Mouse (Mus musculus): ENCODE results near the gene Grn. TPM values are rescaled to one million over a fixed set of nuclear protein-coding genes. Genes with fewer than 3 reads are reported as not detected.

Gene Grn
- 174 TPM for polyA plus RNA-seq (2012; fragmentation: generic; extraction: Trizol)

DNA sequence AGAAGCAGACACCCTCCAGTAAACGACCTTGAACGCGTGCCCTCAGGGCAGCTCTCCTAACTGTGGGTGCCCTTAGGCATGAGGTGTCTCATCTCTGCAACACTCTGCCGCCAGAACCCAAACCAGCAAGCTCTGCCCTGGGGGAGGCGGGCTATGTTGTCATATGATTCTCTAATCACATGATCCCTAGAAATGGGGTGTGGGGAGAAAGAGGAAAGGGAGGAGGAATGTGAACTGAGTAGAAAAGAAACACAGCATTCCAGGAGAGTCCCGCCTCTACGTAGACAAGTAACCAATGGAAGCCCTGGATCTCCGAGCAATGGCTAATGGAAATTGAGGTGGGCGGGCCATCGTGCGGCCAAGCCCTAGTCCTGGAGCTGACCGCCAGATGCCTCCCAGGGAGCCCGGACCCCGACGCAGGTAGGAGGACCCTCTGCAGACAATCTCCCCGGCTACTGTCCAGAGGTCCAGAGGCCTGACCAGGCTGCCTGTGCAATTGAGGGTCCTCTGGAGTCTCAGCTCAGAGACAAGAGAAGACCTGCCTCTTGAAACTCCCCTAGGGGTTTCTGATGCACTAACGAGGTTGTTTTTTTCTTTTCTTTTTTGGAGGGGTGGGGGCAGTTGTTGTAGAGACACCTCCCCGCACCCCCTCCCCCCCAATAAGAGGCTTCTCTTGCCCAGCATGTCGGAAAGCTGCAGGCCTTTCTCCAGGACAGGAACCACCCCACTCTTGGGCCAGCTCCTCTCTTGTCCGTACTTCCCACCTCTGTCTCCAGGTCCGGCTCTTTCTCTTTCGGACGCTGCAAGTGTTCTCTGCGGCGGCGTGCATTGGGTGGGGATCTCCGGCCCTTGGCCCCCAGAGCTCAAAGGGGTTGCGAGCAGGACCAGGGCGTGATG lies at the start of gene Grn:
Gene Grn (plus strand): TSS at position 195 of the 897 bp plus-strand sequence.
- H3K4me3 ChIP-seq: peak within 1 kb of the TSS; percentile 93
- peak within 1 kb of the TSS; percentile 86 for H3K4me2 ChIP-seq (ENCODE audit: low read depth)
- peaks cover 4% of the 10 kb centered on the region for H3K36me3 ChIP-seq (ENCODE audit: control insufficient read depth, insufficient read depth)
- H3ac ChIP-seq (ENCODE audit: control insufficient read depth, insufficient read length): no peak within 1 kb of the TSS
- no peak for TF ChIP-seq SRF (IDR thresholded peaks at IDR 0.05; ENCODE audit: control insufficient read depth, insufficient read length, low read depth)
- TF ChIP-seq TCF12 (IDR thresholded peaks at IDR 0.05; ENCODE audit: insufficient read depth, poor library complexity, severe bottlenecking): no peak
- TF ChIP-seq POLR2AphosphoS2 (IDR thresholded peaks at IDR 0.05; ENCODE audit: insufficient read length, low read depth): peak; percentile 74
- TF ChIP-seq MAX (IDR thresholded peaks at IDR 0.05; ENCODE audit: low read depth): peak; percentile 41
- TF ChIP-seq TCF3 (IDR thresholded peaks at IDR 0.05; ENCODE audit: insufficient read length, low read depth): no peak
- peak; percentile 51 for TF ChIP-seq E2F4 (IDR thresholded peaks at IDR 0.05; ENCODE audit: insufficient read depth)
- no peak for TF ChIP-seq MYOD1 (IDR thresholded peaks at IDR 0.05; ENCODE audit: control insufficient read depth in 1 of 3, insufficient read length in 2 of 3, low read depth in 2 of 3)
- TF ChIP-seq MYOG (IDR thresholded peaks at IDR 0.05; ENCODE audit: control insufficient read depth in 1 of 3, insufficient read depth in 1 of 3, insufficient read length in 2 of 3, low read depth in 2 of 3): no peak
- no peak for TF ChIP-seq CEBPB (IDR thresholded peaks at IDR 0.05; ENCODE audit: insufficient read depth, poor library complexity, severe bottlenecking)
- TF ChIP-seq REST (IDR thresholded peaks at IDR 0.05; ENCODE audit: insufficient read depth, insufficient read length): no peak
- peak; percentile 58 for TF ChIP-seq POLR2A (IDR thresholded peaks at IDR 0.05; ENCODE audit: insufficient read length, low read depth)
- TF ChIP-seq USF1 (IDR thresholded peaks at IDR 0.05; ENCODE audit: low read depth): peak; percentile 99
- no peaks in the 10 kb centered on the region for H3K27me3 ChIP-seq (ENCODE audit: control insufficient read depth, insufficient read depth, insufficient read length)
- no peaks in the 10 kb centered on the region for H3K79me2 ChIP-seq (ENCODE audit: control insufficient read depth, insufficient read depth)

DNA sequence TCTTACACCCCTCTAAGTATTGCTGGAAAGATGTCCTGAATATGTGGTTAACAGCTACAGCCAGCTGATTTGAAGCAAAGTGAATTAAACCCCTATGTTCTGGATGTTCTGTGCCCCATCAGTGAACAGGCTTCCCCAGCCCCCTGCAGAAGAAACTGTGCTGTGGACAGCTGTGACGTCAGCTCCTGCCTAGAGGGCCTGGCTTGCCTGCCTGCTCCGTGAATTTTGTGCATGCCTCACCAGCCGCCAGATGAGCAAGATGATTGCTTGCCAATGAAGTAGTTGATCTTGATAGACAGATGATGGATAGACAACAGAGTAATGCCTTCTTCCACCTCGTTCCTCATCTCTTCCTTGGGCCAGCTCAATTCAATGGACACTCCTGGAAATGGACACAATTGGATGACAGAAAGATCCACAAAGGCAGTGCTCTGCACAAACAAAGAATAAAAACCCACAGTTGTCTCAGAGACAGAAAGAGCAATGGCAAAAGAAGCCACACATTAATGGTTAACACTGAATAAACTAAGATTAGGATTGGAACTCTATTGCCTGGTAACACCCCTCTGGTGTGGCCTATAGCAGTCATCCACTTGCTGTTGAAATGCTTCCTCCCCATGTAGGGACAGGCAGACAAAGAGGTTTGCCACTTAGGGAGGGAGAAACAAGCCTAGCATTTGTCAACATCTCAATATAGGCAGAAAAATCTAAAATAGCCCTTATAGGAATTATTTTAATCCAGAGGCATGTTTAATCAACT lies 48.6 kb upstream of the Grn start:
- Histone ChIP-seq H3K79me2 (ENCODE audit: control insufficient read depth, insufficient read depth) (no peaks in the 10 kb centered on the region), H3K36me3 (ENCODE audit: control insufficient read depth, insufficient read depth) (no peaks in the 10 kb centered on the region), H3ac (ENCODE audit: control insufficient read depth, insufficient read length) (no peak overlapping the region), H3K4me3 (no peak overlapping the region), H3K4me2 (ENCODE audit: low read depth) (no peak overlapping the region), H3K27me3 (ENCODE audit: control insufficient read depth, insufficient read depth, insufficient read length) (no peaks in the 10 kb centered on the region)
- no peak for TF ChIP-seq MAX (IDR thresholded peaks at IDR 0.05; ENCODE audit: low read depth)

DNA sequence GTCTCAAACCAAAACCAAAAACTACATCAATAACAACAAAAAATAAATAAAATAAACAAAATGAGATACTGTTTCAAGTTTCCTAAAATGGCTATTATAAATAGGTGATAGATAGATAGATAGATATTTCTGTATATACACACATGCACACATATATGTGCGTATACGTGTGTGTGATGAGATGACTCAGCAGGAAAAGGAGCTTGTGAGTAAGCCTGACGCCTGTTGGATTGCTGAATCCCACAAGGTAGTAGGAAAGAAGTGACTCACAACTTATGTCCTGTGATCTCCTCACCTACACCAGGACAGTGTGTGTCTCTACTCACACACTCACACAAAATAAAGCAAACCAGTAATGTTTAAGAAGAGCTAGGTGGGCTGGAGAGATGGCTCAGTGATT lies 47.3 kb upstream of the Grn start:
- no peaks in the 10 kb centered on the region for H3K36me3 ChIP-seq (ENCODE audit: control insufficient read depth, insufficient read depth)
- H3K79me2 ChIP-seq (ENCODE audit: control insufficient read depth, insufficient read depth): no peaks in the 10 kb centered on the region
- H3ac ChIP-seq (ENCODE audit: control insufficient read depth, insufficient read length): no peak overlapping the region
- no peaks in the 10 kb centered on the region for H3K27me3 ChIP-seq (ENCODE audit: control insufficient read depth, insufficient read depth, insufficient read length)
- no peak overlapping the region for H3K4me3 ChIP-seq
- no peak overlapping the region for H3K4me2 ChIP-seq (ENCODE audit: low read depth)
- TF ChIP-seq POLR2A (IDR thresholded peaks at IDR 0.05; ENCODE audit: insufficient read length, low read depth): no peak
- no peak for TF ChIP-seq TCF12 (IDR thresholded peaks at IDR 0.05; ENCODE audit: insufficient read depth, poor library complexity, severe bottlenecking)
- no peak for TF ChIP-seq MYOD1 (IDR thresholded peaks at IDR 0.05; ENCODE audit: control insufficient read depth in 1 of 3, insufficient read length in 2 of 3, low read depth in 2 of 3)
- no peak for TF ChIP-seq POLR2AphosphoS2 (IDR thresholded peaks at IDR 0.05; ENCODE audit: insufficient read length, low read depth)
- TF ChIP-seq SRF (IDR thresholded peaks at IDR 0.05; ENCODE audit: control insufficient read depth, insufficient read length, low read depth): no peak
- TF ChIP-seq REST (IDR thresholded peaks at IDR 0.05; ENCODE audit: insufficient read depth, insufficient read length): no peak
- no peak for TF ChIP-seq E2F4 (IDR thresholded peaks at IDR 0.05; ENCODE audit: insufficient read depth)
- TF ChIP-seq USF1 (IDR thresholded peaks at IDR 0.05; ENCODE audit: low read depth): no peak
- no peak for TF ChIP-seq MAX (IDR thresholded peaks at IDR 0.05; ENCODE audit: low read depth)
- no peak for TF ChIP-seq CEBPB (IDR thresholded peaks at IDR 0.05; ENCODE audit: insufficient read depth, poor library complexity, severe bottlenecking)
- no peak for TF ChIP-seq MYOG (IDR thresholded peaks at IDR 0.05; ENCODE audit: control insufficient read depth in 1 of 3, insufficient read depth in 1 of 3, insufficient read length in 2 of 3, low read depth in 2 of 3)
- TF ChIP-seq TCF3 (IDR thresholded peaks at IDR 0.05; ENCODE audit: insufficient read length, low read depth): no peak

DNA sequence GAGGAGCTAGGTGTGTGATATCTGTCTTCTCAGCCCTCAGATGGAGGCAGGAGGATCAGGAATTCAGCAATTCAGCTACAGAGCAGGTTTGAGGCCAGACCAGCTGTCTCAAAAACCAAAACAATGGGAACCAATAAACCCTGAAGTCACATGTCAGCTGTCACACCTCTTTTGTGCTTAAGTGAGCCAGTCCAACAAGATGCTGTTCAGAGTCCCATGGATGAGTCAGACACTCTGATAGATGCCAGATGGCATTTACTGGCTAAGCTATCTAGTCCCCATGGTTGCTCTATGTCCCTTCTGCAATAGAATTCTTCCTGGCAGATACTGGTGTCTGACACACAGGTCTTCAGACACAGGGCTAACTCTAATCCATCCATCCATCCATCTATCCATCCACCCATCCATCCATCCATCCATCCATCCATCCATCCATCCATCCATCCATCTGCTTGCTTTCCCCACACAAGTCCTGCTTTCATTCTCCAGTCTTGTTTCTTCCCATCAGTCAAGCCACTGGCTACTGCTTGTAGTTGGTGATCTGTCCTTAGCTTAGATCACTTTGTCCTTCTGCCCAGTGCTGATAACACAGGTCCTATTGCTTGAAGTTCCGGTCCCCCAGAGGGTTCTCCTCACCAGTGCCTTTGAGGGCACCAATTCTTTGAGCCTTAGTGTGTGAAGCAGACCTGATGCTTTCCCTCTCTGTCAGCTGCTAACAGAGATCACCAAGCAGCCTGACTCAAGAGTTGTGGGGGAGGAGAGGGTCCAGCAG lies 46.6 kb upstream of the Grn start:
- H3ac ChIP-seq (ENCODE audit: control insufficient read depth, insufficient read length): no peak overlapping the region
- H3K79me2 ChIP-seq (ENCODE audit: control insufficient read depth, insufficient read depth): no peaks in the 10 kb centered on the region
- no peaks in the 10 kb centered on the region for H3K36me3 ChIP-seq (ENCODE audit: control insufficient read depth, insufficient read depth)
- H3K4me3 ChIP-seq: no peak overlapping the region
- no peaks in the 10 kb centered on the region for H3K27me3 ChIP-seq (ENCODE audit: control insufficient read depth, insufficient read depth, insufficient read length)
- TF ChIP-seq E2F4 (IDR thresholded peaks at IDR 0.05; ENCODE audit: insufficient read depth): no peak
- peak in 2 of 3 experiments; percentile 25 to 67 for TF ChIP-seq MYOD1 (IDR thresholded peaks at IDR 0.05; ENCODE audit: control insufficient read depth in 1 of 3, insufficient read length in 2 of 3, low read depth in 2 of 3)
- no peak for TF ChIP-seq TCF12 (IDR thresholded peaks at IDR 0.05; ENCODE audit: insufficient read depth, poor library complexity, severe bottlenecking)
- no peak for TF ChIP-seq POLR2A (IDR thresholded peaks at IDR 0.05; ENCODE audit: insufficient read length, low read depth)
- TF ChIP-seq TCF3 (IDR thresholded peaks at IDR 0.05; ENCODE audit: insufficient read length, low read depth): no peak
- peak in 2 of 3 experiments; percentile 49 to 60 for TF ChIP-seq MYOG (IDR thresholded peaks at IDR 0.05; ENCODE audit: control insufficient read depth in 1 of 3, insufficient read depth in 1 of 3, insufficient read length in 2 of 3, low read depth in 2 of 3)
- TF ChIP-seq SRF (IDR thresholded peaks at IDR 0.05; ENCODE audit: control insufficient read depth, insufficient read length, low read depth): no peak
- no peak for TF ChIP-seq POLR2AphosphoS2 (IDR thresholded peaks at IDR 0.05; ENCODE audit: insufficient read length, low read depth)
- TF ChIP-seq USF1 (IDR thresholded peaks at IDR 0.05; ENCODE audit: low read depth): peak; percentile 73
- no peak for TF ChIP-seq MAX (IDR thresholded peaks at IDR 0.05; ENCODE audit: low read depth)
- TF ChIP-seq REST (IDR thresholded peaks at IDR 0.05; ENCODE audit: insufficient read depth, insufficient read length): no peak
- H3K4me2 ChIP-seq (ENCODE audit: low read depth): peak overlapping the region; percentile 31
